Mouse (Mus musculus): ENCODE measurements at regions not wholly inside any gene's neighbourhood (a gene's known extent, or its start where the extent isn't known, plus 50 kb on each side); places are given as distances from the start of the nearest gene placed in this dataset.

DNA sequence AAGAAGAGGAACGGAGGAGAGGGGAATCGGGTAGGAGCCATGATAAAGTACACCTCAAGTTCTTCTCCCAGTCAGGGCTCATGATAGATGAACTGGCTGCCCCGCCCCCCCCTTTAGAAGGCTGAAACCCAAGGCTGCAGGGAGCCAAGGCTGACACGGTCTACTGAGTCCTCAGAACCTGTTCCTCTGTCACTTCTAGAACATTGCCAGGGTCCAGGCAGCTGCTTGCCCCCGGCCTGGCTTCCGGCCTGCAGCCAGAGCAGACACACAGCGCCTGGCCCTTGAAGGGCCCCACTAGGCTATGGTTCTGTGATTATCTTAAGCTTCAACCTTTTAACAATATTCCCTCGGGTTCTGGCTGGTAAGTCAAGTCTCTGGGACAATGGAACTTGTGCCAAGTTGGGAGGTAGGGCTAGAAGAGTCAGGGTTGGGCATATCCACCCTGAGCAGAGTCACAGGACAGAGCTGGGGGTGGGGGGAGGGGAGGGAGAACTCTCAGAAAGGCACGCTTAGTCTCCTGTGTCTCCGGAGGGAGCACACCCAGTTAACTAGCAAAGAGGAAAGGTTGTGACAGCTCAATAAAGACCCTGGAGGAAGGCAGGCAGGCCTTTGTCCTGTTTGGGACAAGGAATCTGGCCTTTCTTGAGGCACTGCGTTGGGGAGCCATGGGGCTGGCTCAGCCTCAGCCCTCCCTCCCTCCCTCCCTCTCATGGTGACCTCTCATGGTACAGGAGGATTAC lies 57.6 kb upstream of the Slc45a1 start:
- TF ChIP-seq POLR2A (IDR thresholded peaks at IDR 0.05; ENCODE audit: control insufficient read depth, low read depth, low read length) (no peak), CTCF (IDR thresholded peaks at IDR 0.05; ENCODE audit: control insufficient read depth, insufficient read depth, insufficient replicate concordance, low read depth, low read length) (no peak)
